Mouse (Mus musculus) cortical plate, adult 2 months (tissue): ENCODE measurements at regions not wholly inside any gene's neighbourhood (a gene's known extent, or its start where the extent isn't known, plus 50 kb on each side); places are given as distances from the start of the nearest gene placed in this dataset.

Experiments
- CTCF ChIP-seq: fragments of 200-500 bp; IDR thresholded peaks from 2 replicates; pipeline ENCODE4 v1.5.1; 2011; ENCODE audit warnings: mild to moderate bottlenecking, control low read depth, low read length; ENCODE audit not compliant: insufficient read depth; ENCODE audit errors: extremely low read depth
- POLR2A ChIP-seq: fragments of 200-500 bp; IDR thresholded peaks from 2 replicates; pipeline ENCODE4 v1.6.1; 2011; ENCODE audit warnings: mild to moderate bottlenecking, low read length, control low read depth; ENCODE audit not compliant: insufficient read depth; ENCODE audit errors: extremely low read depth

DNA sequence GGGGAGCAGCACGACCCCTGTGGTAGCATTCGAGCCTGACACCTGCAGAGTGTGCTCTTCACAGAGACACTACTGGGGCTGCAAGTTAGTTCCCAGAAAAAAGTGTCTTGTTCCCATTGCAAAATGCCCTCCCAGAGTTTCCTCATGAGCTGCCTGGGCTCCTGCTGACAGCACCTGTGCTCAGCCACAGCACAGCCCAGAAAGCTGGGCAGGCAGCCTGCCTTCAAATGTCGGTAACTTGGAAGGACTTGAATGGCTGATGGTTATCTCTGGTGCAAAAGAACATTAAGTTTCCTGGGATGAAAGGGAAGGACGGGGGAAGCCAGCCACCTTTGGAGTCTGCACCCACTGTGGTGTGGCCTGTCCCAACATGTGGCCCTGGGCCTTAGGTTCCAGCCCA is 126.2 kb downstream of the Bmp7 start:
- TF ChIP-seq CTCF (no peak), POLR2A (no peak)
